Mouse (Mus musculus) hindbrain, embryonic 13.5 days (tissue): ENCODE results near the gene Cd59b. TPM values are rescaled to one million over a fixed set of nuclear protein-coding genes. Genes with fewer than 3 reads are reported as not detected.
A peak's percentile ranks its signal among the peaks of the same experiment; 100 is the strongest.

Source experiments
- ATAC-seq: fragments of 200-750 bp; cut with Nextera tagmentation; 2 replicates; pipeline ENCODE4 v1.8.0; 2017; ENCODE audit warnings: moderate TSS enrichment; ENCODE audit not compliant: low FRiP score
- H3K27ac ChIP-seq: fragments of 300-500 bp; sonication (generic); 2 replicates; pipeline ENCODE4 v1.5.1; 2015; ENCODE audit warnings: inconsistent platforms, mild to moderate bottlenecking, moderate library complexity
- H3K27me3 ChIP-seq: fragments of 300-500 bp; sonication (generic); 2 replicates; pipeline ENCODE4 v1.6.1; 2015; ENCODE audit warnings: mild to moderate bottlenecking, inconsistent platforms
- H3K36me3 ChIP-seq: fragments of 300-500 bp; sonication (generic); 2 replicates; pipeline ENCODE4 v1.6.1; 2015; ENCODE audit warnings: mild to moderate bottlenecking, inconsistent platforms
- H3K4me1 ChIP-seq: fragments of 300-500 bp; sonication (generic); replicated peaks from 2 replicates; pipeline ENCODE4 v1.6.1; 2015; ENCODE audit warnings: inconsistent platforms
- H3K4me2 ChIP-seq: fragments of 300-500 bp; sonication (generic); 2 replicates; pipeline ENCODE4 v1.6.1; 2015; ENCODE audit warnings: inconsistent platforms, mild to moderate bottlenecking, moderate library complexity
- H3K4me3 ChIP-seq: fragments of 300-500 bp; sonication (generic); 2 replicates; pipeline ENCODE4 v1.5.1; 2015; ENCODE audit warnings: mild to moderate bottlenecking, inconsistent platforms
- H3K9ac ChIP-seq: fragments of 300-500 bp; sonication (generic); 2 replicates; pipeline ENCODE4 v1.6.1; 2015; ENCODE audit warnings: mild to moderate bottlenecking, inconsistent platforms
- H3K9me3 ChIP-seq: fragments of 300-500 bp; sonication (generic); 2 replicates; pipeline ENCODE4 v1.6.1; 2016; ENCODE audit warnings: inconsistent platforms
- WGBS: fragments of 180-500 bp; shearing (Covaris S2); methylation state at CpG from one replicate; pipeline ENCODE4 v1.1.7; 2015; 5-methylcytosine and 5-hydroxymethylcytosine counted together
- polyA plus RNA-seq: library from polyadenylated mRNA; unstranded; fragments of >200 nt; fragmentation: Nextera tagmentation; extraction: Ambion mirVana; gene quantifications from 2 replicates; pipeline ENCODE4 v1.2.1, GENCODE M21; 2015

Gene Cd59b
- polyA plus RNA-seq, 1 experiment from 2014 or later: 2.8 TPM

- Histone ChIP-seq H3K36me3 (no peaks in the 10 kb centered on the region), H3K4me3 (no peak overlapping the region), H3K27me3 (peaks cover 28% of the 10 kb centered on the region), H3K4me2 (no peak overlapping the region), H3K9me3 (no peaks in the 10 kb centered on the region), H3K4me1 (peaks cover 8% of the 10 kb centered on the region), H3K27ac (no peak overlapping the region), H3K9ac (no peak overlapping the region)
- no peak for ATAC-seq
- WGBS: 79% methylated on average over 5 of the region's 5 CpGs
These were observed 54.4 kb downstream of the Cd59b start for GRCm38 (mm10) chr2:104124071-104124470.

- Histone ChIP-seq H3K4me1 (no peaks in the 10 kb centered on the region), H3K27ac (no peak overlapping the region), H3K9ac (no peak overlapping the region), H3K4me3 (no peak overlapping the region), H3K4me2 (no peak overlapping the region), H3K9me3 (no peaks in the 10 kb centered on the region), H3K27me3 (peaks cover 20% of the 10 kb centered on the region), H3K36me3 (no peaks in the 10 kb centered on the region)
- 91% methylated on average over 13 of the region's 13 CpGs for WGBS
- ATAC-seq: no peak
These were observed 59.3 kb downstream of the Cd59b start for GRCm38 (mm10) chr2:104128803-104129531.

DNA sequence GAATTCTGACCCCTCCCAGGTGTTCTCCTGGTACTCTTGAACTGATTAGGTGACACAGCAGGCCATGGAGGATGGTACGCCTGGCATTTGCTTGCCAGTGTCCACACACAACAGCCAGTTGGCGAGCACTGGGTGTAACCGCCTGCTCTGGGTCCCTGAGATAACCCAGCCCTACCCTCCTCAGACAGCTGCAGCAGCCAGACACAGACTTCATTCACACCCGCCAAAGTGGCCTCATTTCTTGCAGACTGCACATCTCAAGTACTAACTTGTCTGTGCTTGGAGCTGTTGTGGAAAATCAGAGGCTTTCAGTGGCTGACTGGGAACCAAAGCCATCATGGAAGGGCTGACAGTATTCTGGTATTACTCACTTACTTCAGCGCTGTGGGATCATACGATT is 60.5 kb downstream of the Cd59b start:
- no peak overlapping the region for H3K4me2 ChIP-seq
- 89% methylated on average over 6 of the region's 6 CpGs for WGBS
- H3K27me3 ChIP-seq: peaks cover 12% of the 10 kb centered on the region
- no peak overlapping the region for H3K9ac ChIP-seq
- no peak overlapping the region for H3K27ac ChIP-seq
- H3K9me3 ChIP-seq: no peaks in the 10 kb centered on the region
- no peak overlapping the region for H3K4me3 ChIP-seq
- no peaks in the 10 kb centered on the region for H3K4me1 ChIP-seq
- ATAC-seq: no peak
- H3K36me3 ChIP-seq: no peaks in the 10 kb centered on the region

- Histone ChIP-seq H3K36me3 (no peaks in the 10 kb centered on the region), H3K4me2 (no peak overlapping the region), H3K27ac (no peak overlapping the region), H3K27me3 (peaks cover 5% of the 10 kb centered on the region; the same call in 1 of the 2 replicates), H3K9ac (no peak overlapping the region), H3K4me3 (no peak overlapping the region), H3K9me3 (no peaks in the 10 kb centered on the region), H3K4me1 (no peaks in the 10 kb centered on the region)
- WGBS: 69% methylated on average over 3 of the region's 3 CpGs
- ATAC-seq: no peak
These were observed 61.3 kb downstream of the Cd59b start for GRCm38 (mm10) chr2:104130969-104131368.

GRCm38 (mm10) chr2:104132266-104132859 is 62.7 kb downstream of the Cd59b start:
- no peak for ATAC-seq
- 79% methylated on average over 7 of the region's 7 CpGs for WGBS
- H3K4me3 ChIP-seq: no peak overlapping the region
- H3K4me2 ChIP-seq: no peak overlapping the region
- no peaks in the 10 kb centered on the region for H3K4me1 ChIP-seq
- no peak overlapping the region for H3K27ac ChIP-seq
- no peaks in the 10 kb centered on the region for H3K9me3 ChIP-seq
- no peaks in the 10 kb centered on the region for H3K36me3 ChIP-seq
- H3K9ac ChIP-seq: no peak overlapping the region
- no peaks in the 10 kb centered on the region for H3K27me3 ChIP-seq

GRCm38 (mm10) chr2:104133042-104133810 is 63.6 kb downstream of the Cd59b start:
- WGBS: 52% methylated on average over 10 of the region's 12 CpGs
- no peaks in the 10 kb centered on the region for H3K9me3 ChIP-seq
- H3K4me2 ChIP-seq: no peak overlapping the region
- no peak overlapping the region for H3K4me3 ChIP-seq
- ATAC-seq: no peak
- no peaks in the 10 kb centered on the region for H3K36me3 ChIP-seq
- H3K9ac ChIP-seq: no peak overlapping the region
- no peak overlapping the region for H3K27ac ChIP-seq
- H3K27me3 ChIP-seq: no peaks in the 10 kb centered on the region
- no peaks in the 10 kb centered on the region for H3K4me1 ChIP-seq

GRCm38 (mm10) chr2:104134150-104135056 is 64.8 kb downstream of the Cd59b start:
- Histone ChIP-seq H3K9me3 (no peaks in the 10 kb centered on the region), H3K9ac (no peak overlapping the region), H3K4me3 (no peak overlapping the region), H3K27ac (no peak overlapping the region), H3K36me3 (no peaks in the 10 kb centered on the region), H3K4me2 (no peak overlapping the region), H3K27me3 (no peaks in the 10 kb centered on the region), H3K4me1 (no peaks in the 10 kb centered on the region)
- peak; percentile 71 for ATAC-seq
- 50% methylated on average over 8 of the region's 8 CpGs for WGBS

GRCm38 (mm10) chr2:104135920-104136319 is 66.3 kb downstream of the Cd59b start:
- Histone ChIP-seq H3K27me3 (no peaks in the 10 kb centered on the region), H3K4me2 (no peak overlapping the region), H3K4me1 (no peaks in the 10 kb centered on the region), H3K9ac (no peak overlapping the region), H3K27ac (no peak overlapping the region), H3K9me3 (no peaks in the 10 kb centered on the region), H3K4me3 (no peak overlapping the region), H3K36me3 (no peaks in the 10 kb centered on the region)
- ATAC-seq: no peak
- 56% methylated on average over 2 of the region's 2 CpGs for whole genome bisulfite sequencing

Other genes with a start within 250 kb of the Cd59b start
- gene Lmo2, start 111.9 kb upstream of the Cd59b start, polyA plus RNA-seq: 34.1 and 42.3 TPM in 2 replicates
- gene Fbxo3, start 42.1 kb upstream of the Cd59b start, polyA plus RNA-seq: 64.4 and 64.8 TPM in 2 replicates
- gene 4931422A03Rik, start 41.5 kb upstream of the Cd59b start, polyA plus RNA-seq: 2.1 and 2.6 TPM in 2 replicates
- gene Gm10912, start 4.0 kb upstream of the Cd59b start, polyA plus RNA-seq: not detected in 2 replicates
- gene Gm10799, start 1.3 kb upstream of the Cd59b start, polyA plus RNA-seq: not detected in 2 replicates
- 17.9 and 18.7 TPM in 2 replicates for gene Cd59a, start 26.0 kb downstream of the Cd59b start, polyA plus RNA-seq
- not detected in 2 replicates for gene A930018P22Rik, start 52.9 kb downstream of the Cd59b start, polyA plus RNA-seq